ENCODE assay signal across 11 mouse cellular contexts in genomic region chr1:170729267-170729962, GRCm38 (mm10).
"Had no signal": no experiment of that assay in that cellular context is flagged by ENCODE, and none has a peak within 500 bp of the region (broad histone marks: within the 10 kb centered on the region; RNA-seq: fewer than 3 reads in every experiment).

No protein-coding gene starts in this region.

- DNase-seq: kidney, adult 18-20 months; kidney, postnatal 14 days; layer of hippocampus, postnatal 36 days; left cerebral cortex, postnatal 4 days; lung, embryonic 14.5 days; lung, postnatal 10 days; lung, postnatal 4 days; midbrain, embryonic 14.5 days; retina, postnatal 1 day; right cerebral cortex, postnatal 4 days; thymus, postnatal 36 days had no signal
